Mouse (Mus musculus): ENCODE results near the gene Faf1. TPM values are rescaled to one million over a fixed set of nuclear protein-coding genes. Genes with fewer than 3 reads are reported as not detected.

Gene Faf1
- 27.4 and 29.7 TPM in 2 replicates for polyA plus RNA-seq (2016; fragmentation: Nextera tagmentation; extraction: Ambion mirVana)

GRCm38 (mm10) chr4:109676218-109677215 lies at the start of gene Faf1:
Gene Faf1, plus strand, starts transcription at chr4:109676588.
- H3K4me1 ChIP-seq, result peaks cover 14% of the 10 kb centered on the region
- peak within 1 kb of the TSS; percentile 94 for H3K4me3 ChIP-seq
- WGBS, result under 1% methylated on average over 107 of the region's 107 CpGs
- DNase-seq (ENCODE audit: low spot score), result peak; percentile 99
- peak within 1 kb of the TSS; percentile 93 for H3K27ac ChIP-seq (replicated peaks)
- no peaks in the 10 kb centered on the region for H3K9me3 ChIP-seq
- H3K36me3 ChIP-seq (replicated peaks), result no peaks in the 10 kb centered on the region
- no peaks in the 10 kb centered on the region for H3K27me3 ChIP-seq (replicated peaks; ENCODE audit: low read depth, poor library complexity, severe bottlenecking)

- Histone ChIP-seq H3K27ac (replicated peaks) (no peak overlapping the region), H3K36me3 (replicated peaks) (no peaks in the 10 kb centered on the region), H3K9me3 (no peaks in the 10 kb centered on the region), H3K4me3 (no peak overlapping the region), H3K4me1 (no peaks in the 10 kb centered on the region), H3K27me3 (replicated peaks; ENCODE audit: low read depth, poor library complexity, severe bottlenecking) (no peaks in the 10 kb centered on the region)
- WGBS, result 76% methylated on average over 2 of the region's 2 CpGs
- DNase-seq (ENCODE audit: low spot score), result no peak
Measured at GRCm38 (mm10) chr4:109630215-109630614, 46.2 kb upstream of the Faf1 start.

GRCm38 (mm10) chr4:109631029-109631428 lies 45.4 kb upstream of the Faf1 start:
- WGBS, result 81% methylated on average over 4 of the region's 4 CpGs
- no peaks in the 10 kb centered on the region for H3K9me3 ChIP-seq
- no peak overlapping the region for H3K27ac ChIP-seq (replicated peaks)
- no peaks in the 10 kb centered on the region for H3K36me3 ChIP-seq (replicated peaks)
- no peaks in the 10 kb centered on the region for H3K27me3 ChIP-seq (replicated peaks; ENCODE audit: low read depth, poor library complexity, severe bottlenecking)
- H3K4me3 ChIP-seq, result no peak overlapping the region
- H3K4me1 ChIP-seq, result no peaks in the 10 kb centered on the region
- DNase-seq (ENCODE audit: low spot score), result no peak

GRCm38 (mm10) chr4:109634971-109635370 lies 41.4 kb upstream of the Faf1 start:
- 93% methylated on average over 2 of the region's 2 CpGs for WGBS
- DNase-seq (ENCODE audit: low spot score), result peak; percentile 15
- no peak overlapping the region for H3K4me3 ChIP-seq
- no peaks in the 10 kb centered on the region for H3K27me3 ChIP-seq (replicated peaks; ENCODE audit: low read depth, poor library complexity, severe bottlenecking)
- no peaks in the 10 kb centered on the region for H3K9me3 ChIP-seq
- H3K4me1 ChIP-seq, result no peaks in the 10 kb centered on the region
- H3K27ac ChIP-seq (replicated peaks), result no peak overlapping the region
- no peaks in the 10 kb centered on the region for H3K36me3 ChIP-seq (replicated peaks)

- Histone ChIP-seq H3K4me1 (no peaks in the 10 kb centered on the region), H3K4me3 (no peak overlapping the region), H3K36me3 (replicated peaks) (no peaks in the 10 kb centered on the region), H3K27ac (replicated peaks) (no peak overlapping the region), H3K9me3 (no peaks in the 10 kb centered on the region), H3K27me3 (replicated peaks; ENCODE audit: low read depth, poor library complexity, severe bottlenecking) (no peaks in the 10 kb centered on the region)
- no peak for DNase-seq (ENCODE audit: low spot score)
- 88% methylated on average over 9 of the region's 9 CpGs for WGBS
Measured at GRCm38 (mm10) chr4:109639356-109639755, 37.0 kb upstream of the Faf1 start.

GRCm38 (mm10) chr4:109640141-109640540 lies 36.2 kb upstream of the Faf1 start:
- Histone ChIP-seq H3K4me3 (no peak overlapping the region), H3K4me1 (no peaks in the 10 kb centered on the region), H3K36me3 (replicated peaks) (no peaks in the 10 kb centered on the region), H3K9me3 (no peaks in the 10 kb centered on the region), H3K27ac (replicated peaks) (no peak overlapping the region), H3K27me3 (replicated peaks; ENCODE audit: low read depth, poor library complexity, severe bottlenecking) (no peaks in the 10 kb centered on the region)
- no peak for DNase-seq (ENCODE audit: low spot score)
- 88% methylated on average over 7 of the region's 7 CpGs for WGBS

GRCm38 (mm10) chr4:109641451-109641850 lies 34.9 kb upstream of the Faf1 start:
- no peak overlapping the region for H3K27ac ChIP-seq (replicated peaks)
- H3K9me3 ChIP-seq, result no peaks in the 10 kb centered on the region
- no peak overlapping the region for H3K4me3 ChIP-seq
- no peak for DNase-seq (ENCODE audit: low spot score)
- H3K27me3 ChIP-seq (replicated peaks; ENCODE audit: low read depth, poor library complexity, severe bottlenecking), result no peaks in the 10 kb centered on the region
- WGBS, result 84% methylated on average over 3 of the region's 3 CpGs
- H3K36me3 ChIP-seq (replicated peaks), result no peaks in the 10 kb centered on the region
- no peaks in the 10 kb centered on the region for H3K4me1 ChIP-seq

- H3K27ac ChIP-seq (replicated peaks), result no peak overlapping the region
- 66% methylated on average over 4 of the region's 4 CpGs for WGBS
Measured at GRCm38 (mm10) chr4:109647281-109647680, 29.1 kb upstream of the Faf1 start.

GRCm38 (mm10) chr4:109649331-109649730 lies 27.1 kb upstream of the Faf1 start:
- Histone ChIP-seq H3K36me3 (replicated peaks) (no peaks in the 10 kb centered on the region), H3K27me3 (replicated peaks; ENCODE audit: low read depth, poor library complexity, severe bottlenecking) (peaks cover 33% of the 10 kb centered on the region), H3K4me1 (no peaks in the 10 kb centered on the region), H3K9me3 (no peaks in the 10 kb centered on the region), H3K4me3 (no peak overlapping the region), H3K27ac (replicated peaks) (no peak overlapping the region)
- no peak for DNase-seq (ENCODE audit: low spot score)
- 82% methylated on average over 5 of the region's 5 CpGs for WGBS

More at GRCm38 (mm10) chr4:109647281-109647680, 29.1 kb upstream of the Faf1 start:
- H3K4me3 ChIP-seq, result no peak overlapping the region
- no peaks in the 10 kb centered on the region for H3K4me1 ChIP-seq
- peaks cover 14% of the 10 kb centered on the region; the same call in 1 of the 2 replicates for H3K27me3 ChIP-seq (replicated peaks; ENCODE audit: low read depth, poor library complexity, severe bottlenecking)
- H3K9me3 ChIP-seq, result no peaks in the 10 kb centered on the region
- no peaks in the 10 kb centered on the region for H3K36me3 ChIP-seq (replicated peaks)
- DNase-seq (ENCODE audit: low spot score), result no peak

GRCm38 (mm10) chr4:109653251-109653650 lies 23.1 kb upstream of the Faf1 start:
- DNase-seq (ENCODE audit: low spot score), result no peak
- Histone ChIP-seq H3K27me3 (replicated peaks; ENCODE audit: low read depth, poor library complexity, severe bottlenecking) (peaks cover 72% of the 10 kb centered on the region), H3K9me3 (no peaks in the 10 kb centered on the region), H3K27ac (replicated peaks) (no peak overlapping the region), H3K4me3 (no peak overlapping the region), H3K4me1 (peaks cover 9% of the 10 kb centered on the region), H3K36me3 (replicated peaks) (no peaks in the 10 kb centered on the region)

- H3K4me1 ChIP-seq, result peaks cover 9% of the 10 kb centered on the region
- H3K4me3 ChIP-seq, result no peak overlapping the region
- H3K36me3 ChIP-seq (replicated peaks), result no peaks in the 10 kb centered on the region
- 40% methylated on average over 2 of the region's 2 CpGs for WGBS
- H3K9me3 ChIP-seq, result no peaks in the 10 kb centered on the region
- DNase-seq (ENCODE audit: low spot score), result no peak
- no peak overlapping the region for H3K27ac ChIP-seq (replicated peaks)
- peaks cover 86% of the 10 kb centered on the region for H3K27me3 ChIP-seq (replicated peaks; ENCODE audit: low read depth, poor library complexity, severe bottlenecking)
Measured at GRCm38 (mm10) chr4:109654701-109655100, 21.7 kb upstream of the Faf1 start.

GRCm38 (mm10) chr4:109655738-109656137 lies 20.6 kb upstream of the Faf1 start:
- DNase-seq (ENCODE audit: low spot score), result no peak
- WGBS, result 34% methylated on average over 2 of the region's 2 CpGs
- no peak overlapping the region for H3K27ac ChIP-seq (replicated peaks)
- peaks cover 9% of the 10 kb centered on the region for H3K4me1 ChIP-seq
- H3K4me3 ChIP-seq, result no peak overlapping the region
- no peaks in the 10 kb centered on the region for H3K36me3 ChIP-seq (replicated peaks)
- peaks cover 92% of the 10 kb centered on the region for H3K27me3 ChIP-seq (replicated peaks; ENCODE audit: low read depth, poor library complexity, severe bottlenecking)
- H3K9me3 ChIP-seq, result no peaks in the 10 kb centered on the region

GRCm38 (mm10) chr4:109656301-109656700 lies 20.1 kb upstream of the Faf1 start:
- WGBS, result 2% methylated on average over 4 of the region's 4 CpGs
- H3K9me3 ChIP-seq, result no peaks in the 10 kb centered on the region
- H3K4me3 ChIP-seq, result no peak overlapping the region
- DNase-seq (ENCODE audit: low spot score), result peak; percentile 19
- peaks cover 9% of the 10 kb centered on the region for H3K4me1 ChIP-seq
- H3K36me3 ChIP-seq (replicated peaks), result no peaks in the 10 kb centered on the region
- H3K27me3 ChIP-seq (replicated peaks; ENCODE audit: low read depth, poor library complexity, severe bottlenecking), result peaks cover 97% of the 10 kb centered on the region
- H3K27ac ChIP-seq (replicated peaks), result no peak overlapping the region
